Mouse (Mus musculus): ENCODE measurements around the gene Zfp704.

Gene Zfp704

GRCm38 (mm10) chr3:9557778-9558560 is 51.9 kb downstream of the Zfp704 start:
- DNase-seq (ENCODE audit: low read depth, low spot score), result no peak

DNA sequence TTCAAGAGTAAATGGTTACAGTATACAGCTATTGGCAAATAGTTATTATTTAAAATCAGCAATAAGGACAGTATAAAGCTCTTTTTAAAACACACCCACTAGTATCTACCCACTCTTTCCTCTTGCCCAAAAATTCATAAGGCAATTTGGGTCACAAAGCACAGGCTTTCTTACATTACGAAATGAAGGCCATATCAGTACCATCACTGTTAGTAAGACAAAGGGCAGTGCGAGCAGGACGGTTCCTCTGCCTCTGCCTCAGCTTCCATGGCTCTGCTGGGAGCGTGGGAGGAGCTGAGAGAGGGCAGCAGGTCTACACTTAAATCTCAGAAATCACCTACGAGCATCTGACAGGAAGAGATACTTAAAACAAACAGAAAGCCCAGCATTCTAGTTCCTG is 53.7 kb downstream of the Zfp704 start:
- no peak for DNase-seq (ENCODE audit: low read depth, low spot score)

- no peak for DNase-seq (ENCODE audit: low read depth, low spot score)
These were observed 55.0 kb downstream of the Zfp704 start for GRCm38 (mm10) chr3:9554916-9555315.

DNA sequence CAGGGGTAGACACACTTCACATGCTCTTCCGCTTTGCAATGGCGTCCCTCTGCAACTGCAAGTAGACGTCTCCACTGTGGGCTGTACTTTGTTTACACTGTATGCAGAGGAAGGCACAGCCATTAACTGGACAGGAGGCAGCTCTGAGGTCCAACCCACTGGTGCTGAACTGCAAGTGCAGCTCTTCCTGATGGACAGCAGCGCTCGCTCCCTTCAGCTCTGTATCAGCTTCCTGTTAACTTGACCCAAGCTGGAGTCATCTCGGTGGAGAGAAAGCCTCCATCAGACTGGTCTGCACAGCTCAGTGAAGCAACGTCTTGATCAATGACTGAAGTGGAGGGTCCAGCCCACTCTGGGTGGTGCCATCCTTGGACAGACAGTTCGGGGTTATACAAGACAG is 57.6 kb downstream of the Zfp704 start:
- peak; percentile 48 for DNase-seq (ENCODE audit: low read depth, low spot score)

DNA sequence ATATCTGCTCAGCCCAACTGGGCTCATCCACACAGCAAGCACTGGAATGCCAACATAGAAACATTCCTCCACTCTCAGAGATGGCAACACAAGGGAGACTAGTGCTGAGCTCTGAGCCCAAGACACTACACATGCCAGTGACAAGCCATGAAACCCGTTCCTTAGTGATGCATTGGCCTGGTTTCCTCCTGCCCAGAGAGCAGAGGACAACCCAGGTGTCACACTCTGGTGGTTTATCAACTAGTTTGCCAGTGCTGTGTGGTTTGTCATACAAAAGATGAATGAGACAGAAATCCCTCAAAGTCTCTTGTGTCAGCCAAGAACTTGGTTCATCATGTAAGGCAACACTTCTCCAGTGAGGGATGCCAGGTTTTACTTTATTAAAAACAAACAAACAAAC is 59.0 kb downstream of the Zfp704 start:
- no peak for DNase-seq (ENCODE audit: low read depth, low spot score)

- no peak for DNase-seq (ENCODE audit: low read depth, low spot score)
These were observed 60.1 kb downstream of the Zfp704 start for GRCm38 (mm10) chr3:9549815-9550214.

GRCm38 (mm10) chr3:9548188-9548587 is 61.7 kb downstream of the Zfp704 start:
- no peak for DNase-seq (ENCODE audit: low read depth, low spot score)

DNA sequence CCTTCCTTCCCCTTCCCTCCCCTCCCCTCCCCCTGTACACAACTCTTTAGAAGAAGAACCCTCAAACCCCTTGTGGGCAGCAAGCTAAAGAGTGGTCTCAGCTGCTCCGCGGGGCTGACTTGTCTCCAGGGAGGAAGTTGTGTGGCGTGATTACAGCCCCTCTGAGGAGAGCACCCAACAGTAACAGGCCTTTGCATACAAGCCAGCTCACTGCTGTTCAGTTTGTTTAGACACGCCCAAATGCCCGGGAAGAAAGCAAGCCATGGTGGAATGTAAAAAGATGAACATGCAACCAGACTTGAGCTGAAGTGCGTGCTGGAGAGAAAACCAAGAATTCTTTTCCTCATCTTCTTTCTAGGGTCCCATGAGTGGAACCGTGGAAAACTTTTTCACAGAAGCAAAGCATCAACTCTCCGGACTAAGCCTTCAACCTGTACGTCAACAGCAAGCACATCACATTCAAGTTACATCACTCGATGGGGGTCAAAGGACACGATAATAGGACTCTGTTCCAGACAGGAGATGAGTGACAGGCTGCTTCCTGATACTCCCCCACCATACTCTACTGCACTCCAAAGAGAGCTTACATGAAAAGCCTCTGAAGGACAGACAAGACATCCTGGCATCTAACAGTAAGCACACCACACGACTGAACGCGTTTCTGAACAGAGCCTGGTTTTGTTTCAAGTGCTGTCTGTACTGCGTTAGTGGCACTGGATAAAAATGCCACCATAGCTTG is 62.8 kb downstream of the Zfp704 start:
- DNase-seq (ENCODE audit: low read depth, low spot score), result peak; percentile 66

DNA sequence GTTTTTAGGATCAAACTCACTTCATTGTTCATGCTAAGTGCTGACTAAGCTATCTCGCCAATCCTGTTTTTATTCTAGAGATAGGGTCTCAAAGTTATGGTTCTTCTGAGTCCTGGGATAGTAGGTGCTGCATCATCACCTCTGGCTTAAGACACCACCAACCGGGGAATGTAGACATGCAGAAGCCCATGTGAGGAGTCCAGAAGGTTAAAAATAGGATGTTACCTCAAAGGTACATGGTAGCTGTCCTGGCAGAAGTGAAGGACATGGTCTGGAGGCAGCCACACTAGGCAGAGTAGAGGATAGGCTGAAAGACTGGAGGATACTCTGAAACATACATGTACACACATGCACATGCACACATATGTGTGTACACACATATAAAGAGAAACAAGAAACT is 65.5 kb downstream of the Zfp704 start:
- no peak for DNase-seq (ENCODE audit: low read depth, low spot score)

DNA sequence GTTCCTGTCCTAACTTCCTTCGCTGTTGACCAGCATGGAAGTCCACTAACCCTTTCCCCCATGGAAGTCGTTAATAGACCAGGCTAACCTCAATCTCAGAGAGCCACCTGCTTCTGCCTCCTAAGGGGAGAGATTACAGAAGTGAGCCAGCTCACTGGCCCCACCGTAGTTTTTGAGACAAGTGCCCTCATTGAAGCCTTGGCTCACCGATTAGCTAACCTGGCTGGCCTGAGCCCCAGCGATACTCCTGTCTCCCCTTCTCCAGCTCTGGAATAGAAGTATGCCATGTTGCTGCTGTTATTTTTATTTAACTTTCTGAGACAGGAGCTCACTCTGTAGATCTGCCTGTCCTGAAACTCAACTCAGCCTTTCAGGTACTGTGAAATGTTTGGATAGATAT is 66.0 kb downstream of the Zfp704 start:
- DNase-seq (ENCODE audit: low read depth, low spot score), result no peak

DNA sequence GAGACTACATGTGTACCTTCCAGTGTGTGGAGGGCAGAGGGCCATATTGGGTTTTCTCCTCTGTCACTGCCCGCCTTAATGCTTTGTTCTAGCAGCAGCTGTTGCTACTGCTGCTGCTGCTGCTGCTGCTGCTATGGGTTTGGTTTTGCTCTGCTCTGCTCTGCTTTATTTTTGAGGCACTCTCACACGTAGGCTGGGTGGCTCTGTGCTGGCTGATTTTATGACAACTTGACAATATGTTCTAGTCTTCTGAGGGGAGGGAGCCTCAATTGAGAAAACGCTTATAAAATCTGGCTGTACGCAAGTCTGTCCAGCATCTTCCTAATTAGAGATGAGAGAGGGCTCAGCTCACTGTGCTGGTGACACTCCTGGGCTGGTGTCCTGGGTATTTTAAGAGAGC is 66.4 kb downstream of the Zfp704 start:
- DNase-seq (ENCODE audit: low read depth, low spot score), result no peak

DNA sequence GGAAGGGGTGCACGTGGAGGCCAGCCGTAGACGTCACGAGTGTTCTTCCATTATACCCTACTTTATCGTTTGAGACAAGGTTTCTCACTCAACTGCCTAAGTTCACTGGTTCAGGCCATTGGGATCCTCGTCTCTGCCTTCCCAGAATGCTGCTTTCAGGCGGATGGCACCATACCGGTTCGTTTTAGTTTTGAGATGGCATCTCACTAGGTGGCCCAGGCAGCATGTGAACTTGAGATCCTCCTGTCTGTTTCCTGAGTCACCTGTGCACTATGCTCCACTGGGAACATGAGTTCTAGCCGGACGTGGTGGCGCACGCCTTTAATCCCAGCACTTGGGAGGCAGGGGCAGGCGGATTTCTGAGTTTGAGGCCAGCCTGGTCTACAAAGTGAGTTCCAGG is 68.3 kb downstream of the Zfp704 start:
- DNase-seq (ENCODE audit: low read depth, low spot score), result no peak

- DNase-seq (ENCODE audit: low read depth, low spot score), result no peak
These were observed 71.4 kb downstream of the Zfp704 start for GRCm38 (mm10) chr3:9538510-9538909.

GRCm38 (mm10) chr3:9537889-9538288 is 72.0 kb downstream of the Zfp704 start:
- DNase-seq (ENCODE audit: low read depth, low spot score), result peak; percentile 54

- peak; percentile 49 for DNase-seq (ENCODE audit: low read depth, low spot score)
These were observed 79.6 kb downstream of the Zfp704 start for GRCm38 (mm10) chr3:9530097-9530780.

DNA sequence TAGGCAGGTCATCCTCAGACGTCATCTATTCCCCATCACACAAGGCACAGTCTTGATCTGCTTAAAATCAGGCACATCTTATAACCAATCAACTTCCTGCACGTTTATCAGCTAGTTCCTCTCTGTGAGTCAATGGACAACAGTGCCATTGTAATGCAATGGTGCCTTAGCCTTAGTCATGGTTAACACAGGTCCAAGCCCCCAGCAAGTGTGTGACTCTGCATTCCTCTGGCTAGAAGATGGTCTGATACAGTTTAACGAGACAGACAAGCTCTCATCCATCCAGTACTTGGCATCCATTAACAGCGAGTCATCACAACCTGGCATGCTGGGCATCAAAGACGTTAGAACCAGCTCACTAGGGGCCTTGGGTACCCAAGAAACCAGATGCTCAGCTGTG is 85.5 kb downstream of the Zfp704 start:
- peak; percentile 63 for DNase-seq (ENCODE audit: low read depth, low spot score)

DNA sequence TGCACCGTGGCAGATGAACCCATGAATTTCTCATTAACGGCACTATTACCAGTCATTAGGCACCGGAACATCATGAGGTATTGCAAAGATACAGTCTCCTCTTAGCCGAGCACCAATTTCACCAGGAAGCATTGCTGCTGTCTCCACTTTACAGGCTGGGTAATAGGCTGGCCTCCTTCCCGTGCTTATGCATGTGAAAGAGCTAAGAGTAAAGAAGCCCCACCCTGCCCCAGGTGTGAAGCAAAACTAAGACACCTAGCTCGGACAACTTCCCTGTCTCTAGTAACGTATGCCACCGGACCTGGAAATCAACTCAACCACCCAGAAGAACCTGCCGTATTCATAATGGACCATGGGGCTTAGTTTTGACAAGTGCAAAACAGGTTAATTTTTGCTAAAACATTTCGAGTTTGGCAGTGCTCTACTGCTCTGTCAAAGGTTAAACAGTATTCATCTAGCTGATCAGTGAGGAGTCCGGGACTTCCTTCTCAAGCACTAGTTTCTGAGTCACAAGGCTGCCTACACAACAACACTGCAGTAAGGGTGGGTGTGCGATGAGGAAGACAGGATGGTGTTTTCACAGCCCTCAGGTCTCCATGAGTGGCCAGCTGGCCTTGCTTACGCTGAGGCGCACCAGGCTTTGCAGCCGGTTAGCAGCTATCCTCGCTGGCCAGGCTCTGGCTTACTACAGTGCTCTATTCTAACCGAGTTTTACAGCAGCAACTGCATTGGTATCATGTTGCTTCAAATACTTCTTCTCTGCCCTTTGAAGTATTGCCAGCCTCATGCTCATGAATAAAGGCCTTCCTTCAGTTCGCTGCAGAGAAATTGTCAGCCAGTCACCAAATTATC is 86.6 kb downstream of the Zfp704 start:
- peak; percentile 46 for DNase-seq (ENCODE audit: low read depth, low spot score)

- no peak for DNase-seq (ENCODE audit: low read depth, low spot score)
These were observed 87.9 kb downstream of the Zfp704 start for GRCm38 (mm10) chr3:9522009-9522408.

GRCm38 (mm10) chr3:9520728-9521054 is 89.2 kb downstream of the Zfp704 start:
- DNase-seq (ENCODE audit: low read depth, low spot score), result no peak

GRCm38 (mm10) chr3:9520051-9520727 is 89.7 kb downstream of the Zfp704 start:
- DNase-seq (ENCODE audit: low read depth, low spot score), result peak; percentile 96

- no peak for DNase-seq (ENCODE audit: low read depth, low spot score)
These were observed 90.4 kb downstream of the Zfp704 start for GRCm38 (mm10) chr3:9519491-9519890.

Data from ZHBTc4 (cell line).